Mouse (Mus musculus) mature B cell (primary cell): Measurements from ENCODE around the gene Slc26a6.

ENCODE experiments used
- in situ Hi-C: fragments of 300-500 bp; cut with MboI; formaldehyde crosslinking; loops from 2 replicates; pipeline ENCODE4 v1.14.3; 2019

The Slc26a6 gene

GRCm38 (mm10) chr9:108845390-108845789 is 7.7 kb upstream of the Slc26a6 start:
- in situ Hi-C loops: no loop called here

- in situ Hi-C loops: no loop called here
Observed at GRCm38 (mm10) chr9:108847374-108847773, 5.7 kb upstream of the Slc26a6 start.

- in situ Hi-C loops: no loop called here
Observed at GRCm38 (mm10) chr9:108848419-108848818, 4.7 kb upstream of the Slc26a6 start.

GRCm38 (mm10) chr9:108853635-108854240 is 655 bp downstream of the Slc26a6 start:
- in situ Hi-C loops: no loop called here

GRCm38 (mm10) chr9:108854241-108854696 is 1.2 kb downstream of the Slc26a6 start:
- in situ Hi-C loops: no loop called here

GRCm38 (mm10) chr9:108855335-108855734 is 2.3 kb downstream of the Slc26a6 start:
- in situ Hi-C loops: no loop called here

GRCm38 (mm10) chr9:108858792-108859527 is 5.9 kb downstream of the Slc26a6 start:
- in situ Hi-C loops: no loop called here

GRCm38 (mm10) chr9:108912308-108912707 is 59.2 kb downstream of the Slc26a6 start:
- in situ Hi-C loops: no loop called here

- in situ Hi-C loops: no loop called here
Observed at GRCm38 (mm10) chr9:108913161-108913560, 60.1 kb downstream of the Slc26a6 start.

- in situ Hi-C loops: no loop called here
Observed at GRCm38 (mm10) chr9:108913621-108914020, 60.5 kb downstream of the Slc26a6 start.

- in situ Hi-C loops: no loop called here
Observed at GRCm38 (mm10) chr9:108914491-108914890, 61.4 kb downstream of the Slc26a6 start, which contains the start of gene Tmem89. Gene Tmem89, plus strand, starts transcription at chr9:108914619.

GRCm38 (mm10) chr9:108925897-108926296 is 72.8 kb downstream of the Slc26a6 start:
- in situ Hi-C loops: no loop called here

- in situ Hi-C loops: no loop called here
Observed at GRCm38 (mm10) chr9:108928424-108928823, 75.3 kb downstream of the Slc26a6 start.

GRCm38 (mm10) chr9:108935991-108936390 is 82.9 kb downstream of the Slc26a6 start:
- in situ Hi-C loops: no loop called here

- in situ Hi-C loops: no loop called here
Observed at GRCm38 (mm10) chr9:108936418-108937364, 83.6 kb downstream of the Slc26a6 start, which contains the start of gene Uqcrc1. Gene Uqcrc1, plus strand, starts transcription at chr9:108936633.

- in situ Hi-C loops: no loop called here
Observed at GRCm38 (mm10) chr9:108945111-108945510, 92.0 kb downstream of the Slc26a6 start.

- in situ Hi-C loops: no loop called here
Observed at GRCm38 (mm10) chr9:108945608-108946007, 92.5 kb downstream of the Slc26a6 start.

- in situ Hi-C loops: no loop called here
Observed at GRCm38 (mm10) chr9:108949231-108949966, 96.3 kb downstream of the Slc26a6 start.

GRCm38 (mm10) chr9:108949967-108950728 is 97.1 kb downstream of the Slc26a6 start:
- in situ Hi-C loops: no loop called here

GRCm38 (mm10) chr9:108953081-108953636 is 100.1 kb downstream of the Slc26a6 start, which contains the start of gene Col7a1:
Gene Col7a1, plus strand, starts transcription at chr9:108953586.
- in situ Hi-C loops: no loop called here
